Mouse (Mus musculus) MEL (cell line): ENCODE measurements at regions not wholly inside any gene's neighbourhood (a gene's known extent, or its start where the extent isn't known, plus 50 kb on each side); places are given as distances from the start of the nearest gene placed in this dataset.

ENCODE experiments used
- DNase-seq: peaks from one replicate; pipeline ENCODE4 v3.0.0; 2011; ENCODE audit warnings: low read depth, low spot score
- H3K27ac ChIP-seq: 2 replicates; pipeline ENCODE4 v1.5.1; 2012; ENCODE audit warnings: low read depth, mild to moderate bottlenecking, control low read depth, low read length, moderate library complexity; ENCODE audit not compliant: control insufficient read depth
- H3K27me3 ChIP-seq, 2 experiments: fragments of 150-350 bp in 1 of 2; sonication (generic) in 1 of 2; 2 replicates each; pipeline ENCODE4 v1.6.1; 2012; ENCODE audit warnings: low read length in 2 of 2, mild to moderate bottlenecking in 2 of 2, improper control_type of control experiment in 1 of 2, moderate library complexity in 1 of 2; ENCODE audit not compliant: insufficient read depth in 2 of 2, control insufficient read depth in 1 of 2
- H3K36me3 ChIP-seq, 2 experiments: 2 replicates each; pipeline ENCODE4 v1.6.1; 2012 to 2014; ENCODE audit warnings: low read length in 2 of 2, improper control_type of control experiment in 1 of 2, inconsistent platforms in 1 of 2, mild to moderate bottlenecking in 1 of 2; ENCODE audit not compliant: insufficient read depth in 2 of 2, control insufficient read depth in 1 of 2
- H3K4me1 ChIP-seq, 2 experiments: fragments of 150-350 bp in 1 of 2; sonication (generic) in 1 of 2; 2 replicates each; pipeline ENCODE4 v1.6.1; 2012; ENCODE audit warnings: low read length in 2 of 2, improper control_type of control experiment in 1 of 2, mild to moderate bottlenecking in 1 of 2; ENCODE audit not compliant: insufficient read depth in 2 of 2, control insufficient read depth in 1 of 2
- H3K4me3 ChIP-seq, 2 experiments: fragments of 150-350 bp in 1 of 2; sonication (generic) in 1 of 2; 2 replicates each; pipeline ENCODE4 v1.5.1; 2012; ENCODE audit warnings: low read depth in 2 of 2, low read length in 2 of 2, mild to moderate bottlenecking in 2 of 2, moderate library complexity in 2 of 2, control low read depth in 1 of 2, improper control_type of control experiment in 1 of 2; ENCODE audit not compliant: control insufficient read depth in 1 of 2, insufficient read depth in 1 of 2
- H3K79me2 ChIP-seq: 2 replicates; pipeline ENCODE4 v1.6.1; 2012; ENCODE audit warnings: mild to moderate bottlenecking, low read length, moderate library complexity; ENCODE audit not compliant: control insufficient read depth, poor library complexity, insufficient read depth
- H3K9ac ChIP-seq: 2 replicates; pipeline ENCODE4 v1.6.1; 2012; ENCODE audit warnings: low read depth, mild to moderate bottlenecking, control low read depth, low read length, moderate library complexity; ENCODE audit not compliant: control insufficient read depth, poor library complexity, severe bottlenecking
- H3K9me3 ChIP-seq: fragments of 150-350 bp; sonication (generic); replicated peaks from 2 replicates; pipeline ENCODE4 v1.6.1; 2012; ENCODE audit warnings: mild to moderate bottlenecking, low read length, improper control_type of control experiment, moderate library complexity; ENCODE audit not compliant: insufficient read depth
- BHLHE40 ChIP-seq: IDR thresholded peaks from 2 replicates; pipeline ENCODE4 v1.6.1; 2012; ENCODE audit warnings: low read depth, mild to moderate bottlenecking, inconsistent platforms, low read length, improper control_type of control experiment, borderline replicate concordance
- CHD2 ChIP-seq: IDR thresholded peaks from 2 replicates; pipeline ENCODE4 v1.6.1; 2011; ENCODE audit warnings: low read length, improper control_type of control experiment
- CTCF ChIP-seq, 3 experiments: IDR thresholded peaks in 2 of 3; conservative IDR thresholded peaks in 1 of 3; 2 replicates each; pipeline ENCODE4 v1.5.1; 2011 to 2012; ENCODE audit warnings: low read length in 3 of 3, low read depth in 2 of 3, mild to moderate bottlenecking in 2 of 3, improper control_type of control experiment in 1 of 3, inconsistent platforms in 1 of 3, mixed read lengths in 1 of 3, moderate library complexity in 1 of 3; ENCODE audit not compliant: control insufficient read depth in 1 of 3, insufficient read depth in 1 of 3, poor library complexity in 1 of 3, severe bottlenecking in 1 of 3
- E2F4 ChIP-seq: IDR thresholded peaks from 2 replicates; pipeline ENCODE4 v1.6.1; 2011; ENCODE audit warnings: low read depth, low read length, improper control_type of control experiment, borderline replicate concordance
- GATA1 ChIP-seq: IDR thresholded peaks from 2 replicates; pipeline ENCODE4 v1.6.1; 2011; ENCODE audit warnings: low read depth, low read length, improper control_type of control experiment
- HCFC1 ChIP-seq: IDR thresholded peaks from 2 replicates; pipeline ENCODE4 v1.6.1; 2012; ENCODE audit warnings: low read depth, mild to moderate bottlenecking, inconsistent platforms, low read length, improper control_type of control experiment, moderate library complexity
- KAT2A ChIP-seq: conservative IDR thresholded peaks from 2 replicates; pipeline ENCODE4 v1.6.1; 2012; ENCODE audit warnings: low read depth, low read length, improper control_type of control experiment, inconsistent platforms
- MAFK ChIP-seq: IDR thresholded peaks from 2 replicates; pipeline ENCODE4 v1.6.1; 2011; ENCODE audit warnings: low read depth, mild to moderate bottlenecking, low read length, improper control_type of control experiment, borderline replicate concordance
- MAX ChIP-seq: IDR thresholded peaks from 2 replicates; pipeline ENCODE4 v1.6.1; 2011; ENCODE audit warnings: low read length, improper control_type of control experiment
- MAZ ChIP-seq: IDR thresholded peaks from 2 replicates; pipeline ENCODE4 v1.6.1; 2012; ENCODE audit warnings: low read depth, mild to moderate bottlenecking, inconsistent platforms, low read length, improper control_type of control experiment
- MYC ChIP-seq: IDR thresholded peaks from 2 replicates; pipeline ENCODE4 v1.6.1; 2011; ENCODE audit warnings: low read depth, mild to moderate bottlenecking, low read length, improper control_type of control experiment, moderate library complexity
- NELFE ChIP-seq: IDR thresholded peaks from 2 replicates; pipeline ENCODE4 v1.6.1; 2011; ENCODE audit warnings: low read depth, low read length, improper control_type of control experiment
- NRF1 ChIP-seq: IDR thresholded peaks from 2 replicates; pipeline ENCODE4 v1.6.1; 2014; ENCODE audit warnings: low read depth, mild to moderate bottlenecking, inconsistent platforms, low read length, improper control_type of control experiment, moderate library complexity; ENCODE audit not compliant: poor library complexity, insufficient read depth, severe bottlenecking
- POLR2A ChIP-seq, 2 experiments: IDR thresholded peaks; 2 replicates each; pipeline ENCODE4 v1.6.1; 2011 to 2012; ENCODE audit warnings: low read length in 2 of 2, mild to moderate bottlenecking in 2 of 2, control low read depth in 1 of 2, improper control_type of control experiment in 1 of 2, low read depth in 1 of 2, moderate library complexity in 1 of 2; ENCODE audit not compliant: control insufficient read depth in 1 of 2, insufficient read depth in 1 of 2, poor library complexity in 1 of 2
- POLR2AphosphoS2 ChIP-seq: IDR thresholded peaks from 2 replicates; pipeline ENCODE4 v1.6.1; 2011; ENCODE audit warnings: low read length, improper control_type of control experiment
- RAD21 ChIP-seq: IDR thresholded peaks from 2 replicates; pipeline ENCODE4 v1.6.1; 2011; ENCODE audit warnings: mild to moderate bottlenecking, low read depth, low read length, improper control_type of control experiment
- RCOR1 ChIP-seq: IDR thresholded peaks from 2 replicates; pipeline ENCODE4 v1.6.1; 2012; ENCODE audit warnings: low read depth, mild to moderate bottlenecking, inconsistent platforms, low read length, improper control_type of control experiment
- SMC3 ChIP-seq: IDR thresholded peaks from 2 replicates; pipeline ENCODE4 v1.6.1; 2011; ENCODE audit warnings: low read depth, low read length, improper control_type of control experiment
- ZC3H11A ChIP-seq: IDR thresholded peaks from 2 replicates; pipeline ENCODE4 v1.6.1; 2012; ENCODE audit warnings: low read depth, mild to moderate bottlenecking, inconsistent platforms, low read length, improper control_type of control experiment
- ZKSCAN1 ChIP-seq: IDR thresholded peaks from 2 replicates; pipeline ENCODE4 v1.6.1; 2012; ENCODE audit warnings: low read depth, mild to moderate bottlenecking, inconsistent platforms, low read length, improper control_type of control experiment, moderate library complexity
- ZMIZ1 ChIP-seq: IDR thresholded peaks from 2 replicates; pipeline ENCODE4 v1.6.1; 2012; ENCODE audit warnings: low read depth, mild to moderate bottlenecking, inconsistent platforms, low read length, improper control_type of control experiment, moderate library complexity

DNA sequence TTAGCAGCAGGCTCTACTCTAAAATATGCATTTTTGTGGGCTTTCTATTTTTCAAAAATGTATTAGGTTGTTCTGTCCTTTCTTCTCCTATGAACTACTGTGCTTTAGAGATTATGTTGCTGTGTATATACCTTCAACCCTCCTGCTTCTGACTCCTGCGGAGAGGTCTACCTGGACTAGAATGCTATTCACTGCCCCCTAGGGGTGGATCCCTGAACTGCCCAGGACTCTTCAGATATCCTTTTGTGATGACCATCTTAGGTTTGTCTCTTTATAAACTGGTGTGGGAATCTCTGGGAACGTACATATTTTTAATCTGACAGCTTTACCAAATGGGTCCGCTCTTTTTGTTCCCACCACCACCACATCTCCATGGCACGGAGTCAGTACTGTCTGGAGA lies 168.4 kb downstream of the Arrdc4 start:
- H3K27me3 ChIP-seq = no peaks in the 10 kb centered on the region
- H3K79me2 ChIP-seq = no peaks in the 10 kb centered on the region
- no peak overlapping the region for H3K4me3 ChIP-seq
- no peak overlapping the region for H3K27ac ChIP-seq
- H3K4me1 ChIP-seq = no peaks in the 10 kb centered on the region
- H3K9me3 ChIP-seq = no peaks in the 10 kb centered on the region
- H3K9ac ChIP-seq = no peak overlapping the region
- no peaks in the 10 kb centered on the region for H3K36me3 ChIP-seq
- DNase-seq = peak; percentile 13
- TF ChIP-seq ZC3H11A (no peak), CTCF (IDR thresholded peaks at IDR 0.05 in 2 of 3, conservative IDR thresholded peaks at IDR 0.05 in 1 of 3; ENCODE audit: control insufficient read depth in 1 of 3, insufficient read depth in 1 of 3, low read depth in 2 of 3, low read length in 3 of 3, poor library complexity in 1 of 3, severe bottlenecking in 1 of 3) (peak in 2 of 3 experiments; percentile 22 to 33; a peak in 4 of 6 replicates)

DNA sequence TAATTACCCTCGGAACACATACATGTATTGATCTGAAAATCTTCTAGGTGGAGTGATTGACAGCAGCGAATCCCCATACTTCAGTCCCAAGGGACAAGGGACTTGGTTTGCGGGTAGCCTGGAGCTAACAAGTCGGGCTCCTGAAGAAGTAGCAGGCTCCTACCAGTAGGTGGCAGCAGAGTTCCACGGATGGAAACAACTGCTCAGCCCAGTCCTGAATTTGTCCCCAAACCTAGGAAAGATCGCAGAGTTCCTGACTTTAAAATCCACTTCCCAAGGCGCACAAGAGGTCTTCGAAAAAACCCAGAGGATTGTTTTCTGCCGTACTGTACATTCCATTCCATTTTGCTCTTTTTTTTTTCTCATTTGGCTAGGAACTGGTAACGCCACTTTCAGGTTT lies 169.4 kb downstream of the Arrdc4 start:
- H3K4me1 ChIP-seq = no peaks in the 10 kb centered on the region
- no peak overlapping the region for H3K9ac ChIP-seq
- no peaks in the 10 kb centered on the region for H3K79me2 ChIP-seq
- no peaks in the 10 kb centered on the region for H3K27me3 ChIP-seq
- no peak overlapping the region for H3K27ac ChIP-seq
- no peaks in the 10 kb centered on the region for H3K36me3 ChIP-seq
- peak; percentile 74 to 91 (median 88) for TF ChIP-seq CTCF (IDR thresholded peaks at IDR 0.05 in 2 of 3, conservative IDR thresholded peaks at IDR 0.05 in 1 of 3; ENCODE audit: control insufficient read depth in 1 of 3, insufficient read depth in 1 of 3, low read depth in 2 of 3, low read length in 3 of 3, poor library complexity in 1 of 3, severe bottlenecking in 1 of 3)
- TF ChIP-seq SMC3 = peak; percentile 65
- no peak for TF ChIP-seq MAFK
- TF ChIP-seq ZC3H11A = peak; percentile 53
- TF ChIP-seq RAD21 = peak; percentile 81
- TF ChIP-seq, all 39 proteins: peak for 4
- Histone ChIP-seq H3K9me3 (no peaks in the 10 kb centered on the region), H3K4me3 (no peak overlapping the region)
- peak; percentile 67 for DNase-seq

DNA sequence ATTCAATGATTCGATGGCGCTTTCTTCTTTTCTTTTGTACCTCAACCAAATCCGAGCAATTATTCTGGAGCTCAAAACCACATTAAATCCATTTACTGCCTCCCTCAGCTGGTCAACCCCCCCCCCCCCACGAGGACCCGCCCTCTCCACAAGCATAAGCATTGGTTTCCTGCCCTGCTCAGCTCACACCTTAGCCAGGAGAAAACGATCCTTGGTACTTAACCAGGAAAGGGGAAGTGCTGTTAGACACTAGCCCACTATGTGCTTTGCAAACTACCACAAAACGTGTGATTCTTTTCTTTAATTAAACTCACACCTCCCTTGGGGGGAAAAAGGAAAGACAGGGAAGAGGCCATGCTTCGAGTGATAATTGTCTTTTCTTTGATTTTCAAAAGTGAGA lies 169.8 kb downstream of the Arrdc4 start:
- TF ChIP-seq SMC3 = no peak
- TF ChIP-seq NRF1 = no peak
- TF ChIP-seq, all 39 proteins: peak for 0
- no peaks in the 10 kb centered on the region for H3K27me3 ChIP-seq
- H3K36me3 ChIP-seq = no peaks in the 10 kb centered on the region
- H3K9ac ChIP-seq = no peak overlapping the region
- H3K4me3 ChIP-seq = no peak overlapping the region
- H3K4me1 ChIP-seq = no peaks in the 10 kb centered on the region
- H3K9me3 ChIP-seq = no peaks in the 10 kb centered on the region
- no peak overlapping the region for H3K27ac ChIP-seq
- no peak for DNase-seq
- H3K79me2 ChIP-seq = no peaks in the 10 kb centered on the region

DNA sequence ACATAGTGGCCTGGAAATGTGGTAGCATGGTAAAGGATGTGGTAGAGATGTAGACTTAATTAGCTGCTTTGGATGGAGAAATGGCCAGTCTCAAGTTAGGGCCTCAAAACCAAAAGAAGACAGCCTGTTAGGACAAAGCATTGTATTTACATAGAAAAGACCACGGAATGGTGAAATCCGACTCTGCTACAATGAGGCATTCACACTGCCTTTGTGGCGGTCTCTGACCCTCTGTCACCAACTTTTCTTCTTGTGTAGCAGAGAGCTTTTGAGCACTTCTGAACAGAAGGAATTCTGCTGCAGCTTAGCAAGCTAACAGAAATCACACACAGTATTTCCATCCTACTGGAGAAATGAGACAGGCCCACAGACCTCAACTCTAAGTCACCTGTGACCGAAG lies 177.7 kb downstream of the Arrdc4 start:
- Histone ChIP-seq H3K27ac (no peak overlapping the region), H3K9ac (no peak overlapping the region), H3K36me3 (no peaks in the 10 kb centered on the region), H3K79me2 (no peaks in the 10 kb centered on the region), H3K4me3 (no peak overlapping the region), H3K4me1 (no peaks in the 10 kb centered on the region), H3K9me3 (no peaks in the 10 kb centered on the region), H3K27me3 (no peaks in the 10 kb centered on the region)
- no peak for DNase-seq
- no peak for TF ChIP-seq E2F4
- no peak for TF ChIP-seq GATA1
- TF ChIP-seq KAT2A = no peak
- no peak for TF ChIP-seq ZKSCAN1
- no peak for TF ChIP-seq HCFC1
- no peak for TF ChIP-seq RCOR1
- TF ChIP-seq POLR2AphosphoS2 = no peak
- TF ChIP-seq CHD2 = no peak
- no peak for TF ChIP-seq BHLHE40
- no peak for TF ChIP-seq MAFK
- no peak for TF ChIP-seq MYC
- TF ChIP-seq MAZ = no peak
- no peak for TF ChIP-seq POLR2A (IDR thresholded peaks at IDR 0.05; ENCODE audit: control insufficient read depth in 1 of 2, insufficient read depth in 1 of 2, low read depth in 1 of 2, low read length in 2 of 2, poor library complexity in 1 of 2)
- no peak for TF ChIP-seq MAX
- TF ChIP-seq NELFE = no peak
- no peak for TF ChIP-seq ZMIZ1
- TF ChIP-seq CTCF (IDR thresholded peaks at IDR 0.05 in 2 of 3, conservative IDR thresholded peaks at IDR 0.05 in 1 of 3; ENCODE audit: control insufficient read depth in 1 of 3, insufficient read depth in 1 of 3, low read depth in 2 of 3, low read length in 3 of 3, poor library complexity in 1 of 3, severe bottlenecking in 1 of 3) = no peak
